Mouse (Mus musculus): Measurements from ENCODE around the gene Olfm3. TPM values are rescaled to one million over a fixed set of nuclear protein-coding genes. Genes with fewer than 3 reads are reported as not detected.

Gene Olfm3
- total RNA-seq, 2 experiments from 2014 or later: not detected

GRCm38 (mm10) chr3:115049060-115049459 lies 145.2 kb downstream of the Olfm3 start:
- intact Hi-C loops (cut with DNase I): no loop called here
- DNase-seq (ENCODE audit: low spot score): no peak

DNA sequence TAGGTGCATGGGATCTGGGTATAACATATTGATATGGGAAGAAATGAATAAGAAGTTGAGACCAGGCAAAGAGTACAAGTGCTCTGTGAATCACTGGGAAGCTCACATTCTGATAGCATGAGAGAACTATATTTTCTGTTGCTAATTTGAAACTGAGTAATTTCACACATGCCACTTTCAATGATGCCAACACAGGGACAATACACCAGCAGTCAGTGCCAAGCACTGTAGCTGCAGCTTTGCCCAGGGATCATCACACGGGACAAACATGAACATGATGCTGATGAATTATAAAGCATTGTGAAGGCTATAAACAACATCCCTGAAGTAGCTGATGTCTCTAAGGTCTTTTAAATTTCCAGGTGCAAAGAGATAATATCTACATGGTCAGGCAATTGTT lies 161.0 kb downstream of the Olfm3 start:
- no peak for DNase-seq (ENCODE audit: low spot score)
- intact Hi-C loops (cut with DNase I): no loop called here

GRCm38 (mm10) chr3:115080428-115081181 lies 176.7 kb downstream of the Olfm3 start:
- intact Hi-C loops (cut with DNase I): no loop called here
- no peak for DNase-seq (ENCODE audit: low spot score)

- DNase-seq (ENCODE audit: low spot score): no peak
- intact Hi-C loops (cut with DNase I): no loop called here
Measured at GRCm38 (mm10) chr3:115081371-115081770, 177.5 kb downstream of the Olfm3 start.

GRCm38 (mm10) chr3:115082947-115083346 lies 179.1 kb downstream of the Olfm3 start:
- intact Hi-C loops (cut with DNase I): no loop called here
- no peak for DNase-seq (ENCODE audit: low spot score)

GRCm38 (mm10) chr3:115088281-115088680 lies 184.4 kb downstream of the Olfm3 start:
- intact Hi-C loops (cut with DNase I): no loop called here

GRCm38 (mm10) chr3:115090670-115091069 lies 186.8 kb downstream of the Olfm3 start:
- no peak for DNase-seq (ENCODE audit: low spot score)
- intact Hi-C loops (cut with DNase I): no loop called here

More at GRCm38 (mm10) chr3:115088281-115088680, 184.4 kb downstream of the Olfm3 start:
- DNase-seq (ENCODE audit: low spot score): no peak

- intact Hi-C loops (cut with DNase I): no loop called here
- no peak for DNase-seq (ENCODE audit: low spot score)
Measured at GRCm38 (mm10) chr3:115095496-115095895, 191.6 kb downstream of the Olfm3 start.

- intact Hi-C loops (cut with DNase I): no loop called here
- no peak for DNase-seq (ENCODE audit: low spot score)
Measured at GRCm38 (mm10) chr3:115099590-115099989, 195.7 kb downstream of the Olfm3 start.

- intact Hi-C loops (cut with DNase I): no loop called here
- no peak for DNase-seq (ENCODE audit: low spot score)
Measured at GRCm38 (mm10) chr3:115104155-115104801, 200.4 kb downstream of the Olfm3 start.

DNA sequence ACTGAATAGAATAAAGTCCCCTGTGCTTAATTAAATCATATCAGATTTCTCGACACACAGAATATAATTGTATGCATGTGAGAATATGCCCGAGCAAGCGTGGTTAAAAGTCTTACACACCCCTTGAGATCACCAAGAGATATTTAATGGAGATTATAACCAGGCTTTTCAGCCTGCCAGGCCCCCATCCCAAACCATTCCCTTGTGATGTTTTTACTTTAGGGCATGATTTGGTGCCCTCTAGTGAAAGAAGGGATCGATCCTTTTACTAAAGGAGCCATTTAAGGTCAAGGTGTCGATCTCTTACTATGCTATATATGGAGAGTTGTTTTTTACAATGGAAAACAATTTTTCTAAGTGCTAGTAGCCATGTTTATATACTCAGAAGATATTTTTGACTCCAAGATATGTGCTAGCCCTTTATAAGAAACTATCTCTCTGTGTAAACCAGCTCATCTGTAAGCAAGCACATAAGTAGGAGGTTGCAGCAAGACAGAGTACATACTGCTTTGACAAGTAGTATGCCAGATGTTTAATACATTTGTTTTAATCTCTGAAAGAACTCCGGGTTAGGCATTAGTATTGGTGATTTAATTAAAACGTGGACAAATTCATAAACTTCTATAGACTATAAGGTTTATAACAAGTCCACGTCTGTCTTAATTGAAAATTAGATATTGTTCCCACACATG lies 201.1 kb downstream of the Olfm3 start:
- intact Hi-C loops (cut with DNase I): no loop called here
- no peak for DNase-seq (ENCODE audit: low spot score)

- DNase-seq (ENCODE audit: low spot score): no peak
- intact Hi-C loops (cut with DNase I): no loop called here
Measured at GRCm38 (mm10) chr3:115145722-115146121, 241.8 kb downstream of the Olfm3 start.

GRCm38 (mm10) chr3:115146244-115146643 lies 242.4 kb downstream of the Olfm3 start:
- no peak for DNase-seq (ENCODE audit: low spot score)
- intact Hi-C loops (cut with DNase I): no loop called here

- intact Hi-C loops (cut with DNase I): no loop called here
- DNase-seq (ENCODE audit: low spot score): no peak
Measured at GRCm38 (mm10) chr3:115158903-115159473, 255.1 kb downstream of the Olfm3 start.

DNA sequence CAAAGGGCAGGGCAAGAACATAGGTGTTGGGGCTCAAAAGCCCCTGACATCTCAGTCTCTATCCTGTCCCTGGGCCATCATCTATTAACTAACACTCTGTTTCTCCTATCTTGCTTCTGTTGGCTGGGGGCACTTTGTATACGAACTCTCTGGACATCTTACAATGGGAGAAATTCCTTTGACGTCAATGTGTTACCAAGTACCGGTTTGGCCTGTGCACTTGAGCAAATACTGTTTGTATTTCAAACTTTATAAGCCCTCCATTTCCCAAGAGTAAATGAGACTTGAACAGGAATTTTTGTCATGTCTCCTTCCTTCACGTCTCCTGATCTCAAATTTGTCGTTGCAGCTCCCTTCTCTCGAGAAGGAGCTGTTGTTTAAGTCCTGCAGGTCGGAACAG lies 270.7 kb downstream of the Olfm3 start:
- no peak for DNase-seq (ENCODE audit: low spot score)
- intact Hi-C loops (cut with DNase I): no loop called here
